Mouse (Mus musculus) ovary, postnatal 14 days (tissue): ENCODE data around the gene Zfp382.
"Not testable (repeated sequence)": the region's sequence is repeated elsewhere in the genome, so short reads cannot be mapped to it uniquely, and the experiment has no call there.

ENCODE experiments used
- DNase-seq: peaks from one replicate; pipeline ENCODE4 v3.0.0; 2022; ENCODE audit warnings: low spot score

The Zfp382 gene

GRCm38 (mm10) chr7:30121308-30122187 is at the start of gene Zfp382:
Gene Zfp382, plus strand, starts transcription at chr7:30121942.
- peak; percentile 81 for DNase-seq

DNA sequence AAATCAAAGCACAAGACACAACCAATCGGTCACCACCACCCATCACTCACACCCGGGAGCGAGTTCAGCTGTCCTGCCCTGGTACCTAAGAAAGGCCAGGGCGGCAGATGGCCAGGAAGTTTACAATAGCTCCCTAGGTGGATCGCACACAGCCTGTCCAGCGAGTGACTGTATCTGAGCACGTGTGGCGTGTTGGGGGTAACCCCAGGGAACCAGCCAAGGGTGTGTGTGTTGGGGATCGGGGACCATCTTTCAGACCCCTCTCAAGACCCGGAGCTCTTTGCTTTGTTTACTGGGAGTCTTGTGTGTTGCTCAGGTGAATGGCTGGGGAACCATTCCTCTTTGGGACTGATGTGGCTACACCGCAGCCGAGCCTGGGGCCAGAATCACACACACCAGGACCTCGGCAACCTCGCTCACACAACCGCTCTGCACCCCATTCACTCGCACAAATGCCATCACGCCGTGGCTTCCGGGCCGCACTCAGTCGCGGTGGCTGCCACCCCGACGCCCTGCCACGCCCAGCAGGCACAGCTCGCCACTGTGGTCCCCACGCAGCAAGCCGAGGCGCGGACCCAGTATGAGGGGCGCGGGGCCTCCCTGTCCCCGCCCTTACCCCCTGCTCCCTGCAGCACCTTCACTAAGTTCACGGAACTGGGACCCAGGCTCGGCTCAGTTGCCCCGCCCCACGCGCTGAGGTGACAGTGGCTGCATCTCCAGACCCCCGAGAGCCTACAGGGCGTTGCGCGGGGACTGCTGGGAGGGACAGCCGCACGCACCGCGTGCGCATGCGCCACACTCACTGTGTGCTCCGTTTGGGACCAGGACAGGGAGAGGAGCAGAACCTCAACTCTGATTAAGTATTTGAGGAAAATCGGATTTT is 49.4 kb upstream of the Zfp382 start, which contains the start of gene Zfp82:
TSS of gene Zfp82 (minus strand) at position 755 of the 883 bp plus-strand sequence.
- peak; percentile 61 for DNase-seq

DNA sequence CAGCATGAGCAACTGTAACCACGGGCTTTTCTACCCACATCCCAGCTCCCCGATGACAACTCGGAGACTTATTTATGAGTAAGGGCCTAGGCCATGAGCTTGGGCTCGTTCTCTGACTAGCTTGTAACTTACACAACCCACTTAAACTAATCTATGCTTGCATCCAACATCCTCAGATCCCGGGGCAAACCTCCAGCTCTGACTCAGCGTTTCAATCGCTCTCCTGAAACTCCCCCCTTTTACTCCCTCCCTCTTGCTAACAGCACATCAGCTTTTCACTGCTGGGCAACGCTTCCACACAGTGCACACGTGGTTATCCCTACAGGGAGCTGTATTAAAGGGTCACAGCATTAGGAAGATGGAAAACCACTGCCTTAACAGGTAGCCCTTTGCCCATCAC is 35.2 kb upstream of the Zfp382 start:
- DNase-seq: no peak

DNA sequence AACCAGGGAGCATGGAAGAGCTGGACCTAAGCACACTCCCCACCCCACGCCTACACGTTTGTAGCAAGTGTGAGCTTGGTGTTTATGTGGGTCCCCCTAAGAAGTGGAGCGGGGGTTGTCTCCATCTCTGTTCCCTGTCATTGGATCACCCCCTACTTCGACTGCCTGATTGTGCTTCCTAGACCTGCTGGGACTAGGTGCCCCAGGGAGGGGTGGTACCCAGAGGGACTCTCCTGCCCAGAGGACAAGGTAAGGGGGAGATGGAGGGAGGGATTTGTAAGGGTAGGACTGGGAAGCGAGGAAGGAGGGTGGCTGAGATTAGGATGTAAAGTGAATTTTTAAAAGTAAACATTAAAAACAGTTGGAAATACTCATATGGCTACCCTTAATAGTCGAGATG is 32.3 kb upstream of the Zfp382 start:
- DNase-seq: no peak

GRCm38 (mm10) chr7:30090092-30090969 is 31.4 kb upstream of the Zfp382 start, which contains the start of the genes Gm26920 and Zfp566:
Gene Gm26920, minus strand, starts transcription at chr7:30090410.
Gene Zfp566, minus strand, starts transcription at chr7:30090527.
- peak; percentile 91 for DNase-seq

- no peak for DNase-seq
Measured at GRCm38 (mm10) chr7:30090970-30091585, 30.7 kb upstream of the Zfp382 start.

DNA sequence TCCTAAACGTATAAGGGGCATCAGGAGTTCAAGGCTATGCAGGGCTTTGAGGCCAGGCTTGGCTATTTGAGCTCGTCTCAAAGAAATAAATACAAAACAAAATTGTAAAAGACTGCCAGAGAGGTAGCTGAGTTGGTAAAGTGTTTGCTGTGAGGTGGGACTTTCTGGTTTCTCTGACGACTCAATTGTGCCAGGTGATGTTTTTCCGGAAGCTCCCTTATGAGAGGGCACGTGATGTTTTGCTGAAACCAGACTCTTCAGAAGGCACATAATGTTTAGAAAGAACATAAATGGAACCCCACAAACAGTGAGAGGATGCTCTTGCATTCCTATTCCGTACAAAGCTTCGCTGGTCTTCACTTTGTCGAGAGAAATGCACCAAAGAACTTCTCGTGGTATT is 29.1 kb upstream of the Zfp382 start:
- DNase-seq: no peak

GRCm38 (mm10) chr7:30093918-30094415 is 27.8 kb upstream of the Zfp382 start:
- no peak for DNase-seq

- DNase-seq: peak; percentile 78
Measured at GRCm38 (mm10) chr7:30094646-30095429, 26.9 kb upstream of the Zfp382 start, which contains the start of gene Zfp260. Gene Zfp260, plus strand, starts transcription at chr7:30094777.

GRCm38 (mm10) chr7:30095551-30096125 is 26.1 kb upstream of the Zfp382 start:
- DNase-seq: no peak

DNA sequence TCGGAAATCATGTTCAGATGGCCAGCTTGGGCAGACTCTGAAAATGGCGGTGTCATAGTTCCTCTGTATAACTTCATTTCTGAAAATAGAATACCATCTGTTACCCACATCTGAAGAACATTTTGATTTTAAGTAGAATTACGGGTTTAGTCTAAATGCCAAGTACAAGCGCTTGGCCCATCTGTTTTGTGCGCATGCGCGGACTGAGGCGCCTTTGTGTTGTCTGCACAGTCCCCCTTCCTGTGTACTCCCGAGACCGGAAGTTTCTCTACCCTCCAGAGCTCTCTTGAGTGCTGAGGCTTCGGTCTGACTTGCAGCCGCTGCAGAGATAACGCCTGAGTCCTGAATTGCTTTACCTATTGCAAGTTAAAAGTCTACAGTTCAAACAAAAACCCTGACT is 22.4 kb upstream of the Zfp382 start:
- DNase-seq: no peak

DNA sequence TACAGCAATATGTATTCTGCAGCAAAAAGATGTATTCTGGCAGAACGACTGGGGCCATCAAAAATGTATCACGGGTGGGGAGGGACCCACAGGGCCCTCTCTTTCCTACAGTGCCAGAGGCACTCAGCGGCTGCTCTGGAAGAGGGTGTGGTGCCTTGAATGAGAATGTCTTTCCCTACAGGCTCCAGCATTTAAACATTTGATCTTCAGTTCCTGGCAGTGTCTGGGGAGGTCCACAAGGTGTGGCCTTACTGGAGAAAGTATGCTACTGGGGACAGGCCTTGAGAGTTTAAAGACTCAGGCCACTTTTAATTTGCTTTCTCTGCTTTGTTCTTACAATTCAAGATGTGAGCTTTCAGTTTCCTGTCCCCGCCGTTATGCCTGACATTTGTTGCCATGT is 5.7 kb upstream of the Zfp382 start:
- no peak for DNase-seq

DNA sequence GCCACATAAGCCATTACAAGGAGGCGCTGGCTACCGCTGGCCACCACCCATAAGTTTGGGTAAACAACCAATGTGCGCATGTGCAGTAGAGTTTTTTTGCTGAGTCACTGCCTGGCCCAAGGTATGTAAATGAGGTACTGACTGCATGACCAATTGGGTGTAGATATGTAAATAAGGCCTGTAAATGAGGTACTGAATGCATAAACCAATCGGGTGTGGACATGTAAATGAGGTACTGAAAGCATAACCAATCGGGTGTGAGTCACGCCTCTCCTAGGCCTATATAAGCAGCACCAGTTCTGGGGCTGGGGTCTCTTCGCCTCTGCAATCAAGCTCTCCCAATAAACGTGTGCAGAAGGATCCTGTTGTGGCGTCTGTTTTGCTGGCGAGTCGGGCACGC is 3.8 kb upstream of the Zfp382 start:
- DNase-seq: not testable (repeated sequence)

GRCm38 (mm10) chr7:30122188-30122530 is 417 bp downstream of the Zfp382 start:
- no peak for DNase-seq

DNA sequence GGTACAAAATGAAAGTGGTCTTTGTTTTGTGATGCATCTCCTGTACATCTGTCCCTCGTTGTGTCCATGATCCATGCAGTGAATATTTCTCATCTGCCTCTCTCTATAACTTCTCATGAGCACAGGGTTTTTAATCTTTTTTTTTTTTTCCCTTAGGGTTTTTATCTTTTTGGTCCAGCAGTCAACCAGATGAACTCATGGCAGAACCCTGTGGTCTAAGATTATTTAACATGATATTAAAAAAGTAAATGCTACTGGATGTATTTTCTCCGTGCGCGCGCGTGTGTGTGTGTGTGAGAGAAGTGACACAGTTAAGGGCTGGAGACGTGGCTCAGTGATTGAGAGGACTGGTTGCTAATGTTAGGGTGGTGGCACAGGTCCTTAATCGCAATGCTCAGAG is 8.2 kb downstream of the Zfp382 start:
- DNase-seq: no peak

GRCm38 (mm10) chr7:30132396-30132795 is 10.7 kb downstream of the Zfp382 start:
- DNase-seq: no peak

GRCm38 (mm10) chr7:30136826-30137225 is 15.1 kb downstream of the Zfp382 start:
- no peak for DNase-seq

GRCm38 (mm10) chr7:30143170-30143554 is 21.4 kb downstream of the Zfp382 start:
- no peak for DNase-seq

DNA sequence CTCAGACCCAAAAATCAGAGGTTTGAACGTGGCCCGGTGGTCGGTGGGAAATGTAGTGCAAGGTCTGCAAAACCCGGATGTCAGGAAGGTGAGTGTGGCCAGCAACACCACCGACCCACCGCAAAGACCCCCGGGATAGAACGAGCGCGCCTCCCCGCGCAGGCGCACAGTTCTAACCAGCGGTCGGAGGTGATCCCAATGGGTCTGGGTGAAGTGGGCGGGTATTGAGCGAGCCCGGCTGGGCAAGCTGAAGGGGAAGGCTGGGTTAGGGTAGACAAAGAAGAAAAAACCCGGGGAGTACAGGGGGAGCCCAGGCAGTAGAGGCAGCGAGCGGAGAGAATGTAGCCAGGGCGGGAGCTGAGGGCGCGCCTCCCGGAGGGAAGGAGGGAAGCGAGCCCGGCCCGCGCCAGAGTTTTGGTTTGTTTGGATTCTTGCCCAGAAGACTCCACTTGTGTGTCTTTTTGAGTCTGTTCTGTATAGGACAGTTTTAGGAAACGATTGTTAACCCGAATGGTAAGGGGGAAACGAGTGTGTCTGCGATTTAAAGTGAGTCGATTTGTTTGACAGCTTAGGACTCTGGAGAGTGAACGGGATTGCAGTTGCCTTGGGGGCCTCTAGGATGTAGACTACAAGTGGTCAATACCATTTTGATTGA is 21.9 kb downstream of the Zfp382 start:
- DNase-seq: peak; percentile 66
